Mouse (Mus musculus): Measurements from ENCODE around the gene Elovl5. TPM values are rescaled to one million over a fixed set of nuclear protein-coding genes. Genes with fewer than 3 reads are reported as not detected.

Elovl5 gene
- total RNA-seq, 2 experiments from 2014 or later = 189 to 306 TPM

- DNase-seq = no peak
Measured at GRCm38 (mm10) chr9:77928769-77929168, 11.6 kb downstream of the Elovl5 start.

GRCm38 (mm10) chr9:77929296-77929695, 12.1 kb downstream of the Elovl5 start:
- no peak for DNase-seq

- peak; percentile 65 for DNase-seq
Measured at GRCm38 (mm10) chr9:77930036-77930859, 13.1 kb downstream of the Elovl5 start.

GRCm38 (mm10) chr9:77930860-77931184, 13.7 kb downstream of the Elovl5 start:
- peak; percentile 52 for DNase-seq

- no peak for DNase-seq
Measured at GRCm38 (mm10) chr9:77931740-77932139, 14.6 kb downstream of the Elovl5 start.

GRCm38 (mm10) chr9:77935818-77936611, 18.9 kb downstream of the Elovl5 start:
- DNase-seq = no peak

GRCm38 (mm10) chr9:77937875-77938274, 20.7 kb downstream of the Elovl5 start:
- DNase-seq = no peak

GRCm38 (mm10) chr9:77938761-77939553, 21.8 kb downstream of the Elovl5 start:
- DNase-seq = peak; percentile 56

GRCm38 (mm10) chr9:77939554-77939920, 22.4 kb downstream of the Elovl5 start:
- no peak for DNase-seq

GRCm38 (mm10) chr9:77941058-77941457, 23.9 kb downstream of the Elovl5 start:
- DNase-seq = no peak

- DNase-seq = no peak
Measured at GRCm38 (mm10) chr9:77941836-77942235, 24.7 kb downstream of the Elovl5 start.

GRCm38 (mm10) chr9:77942411-77942810, 25.2 kb downstream of the Elovl5 start:
- DNase-seq = no peak

- peak; percentile 67 for DNase-seq
Measured at GRCm38 (mm10) chr9:77943316-77943715, 26.2 kb downstream of the Elovl5 start.

- no peak for DNase-seq
Measured at GRCm38 (mm10) chr9:77944195-77944594, 27.0 kb downstream of the Elovl5 start.

GRCm38 (mm10) chr9:77945792-77946666, 28.9 kb downstream of the Elovl5 start:
- DNase-seq = no peak

GRCm38 (mm10) chr9:77948214-77948613, 31.1 kb downstream of the Elovl5 start:
- DNase-seq = no peak

GRCm38 (mm10) chr9:77949753-77950268, 32.6 kb downstream of the Elovl5 start:
- no peak for DNase-seq

GRCm38 (mm10) chr9:77950841-77951475, 33.8 kb downstream of the Elovl5 start:
- DNase-seq = no peak

- no peak for DNase-seq
Measured at GRCm38 (mm10) chr9:77951971-77952370, 34.8 kb downstream of the Elovl5 start.

- peak; percentile 86 for DNase-seq
Measured at GRCm38 (mm10) chr9:77953053-77953452, 35.9 kb downstream of the Elovl5 start.

GRCm38 (mm10) chr9:77954496-77954895, 37.3 kb downstream of the Elovl5 start:
- no peak for DNase-seq

All from adrenal gland, postnatal 10 days (tissue).